Mouse (Mus musculus): Measurements from ENCODE around the gene Wdr45. TPM values are rescaled to one million over a fixed set of nuclear protein-coding genes. Genes with fewer than 3 reads are reported as not detected.
"Not testable (repeated sequence)": the region's sequence is repeated elsewhere in the genome, so short reads cannot be mapped to it uniquely, and the experiment has no call there.

The Wdr45 gene
- total RNA-seq (2021), result 10 to 100 TPM; 51.1 to 55.2 TPM

GRCm38 (mm10) chrX:7714135-7714899 is at the start of gene Wdr45:
Gene Wdr45 (plus strand): TSS chrX:7714333.
- peak; percentile 68 to 73 for DNase-seq (ENCODE audit: extremely low spot score in 1 of 2, low spot score in 1 of 2)

GRCm38 (mm10) chrX:7664791-7665190 is 49.3 kb upstream of the Wdr45 start:
- DNase-seq (ENCODE audit: extremely low spot score in 1 of 2, low spot score in 1 of 2), result no peak

DNA sequence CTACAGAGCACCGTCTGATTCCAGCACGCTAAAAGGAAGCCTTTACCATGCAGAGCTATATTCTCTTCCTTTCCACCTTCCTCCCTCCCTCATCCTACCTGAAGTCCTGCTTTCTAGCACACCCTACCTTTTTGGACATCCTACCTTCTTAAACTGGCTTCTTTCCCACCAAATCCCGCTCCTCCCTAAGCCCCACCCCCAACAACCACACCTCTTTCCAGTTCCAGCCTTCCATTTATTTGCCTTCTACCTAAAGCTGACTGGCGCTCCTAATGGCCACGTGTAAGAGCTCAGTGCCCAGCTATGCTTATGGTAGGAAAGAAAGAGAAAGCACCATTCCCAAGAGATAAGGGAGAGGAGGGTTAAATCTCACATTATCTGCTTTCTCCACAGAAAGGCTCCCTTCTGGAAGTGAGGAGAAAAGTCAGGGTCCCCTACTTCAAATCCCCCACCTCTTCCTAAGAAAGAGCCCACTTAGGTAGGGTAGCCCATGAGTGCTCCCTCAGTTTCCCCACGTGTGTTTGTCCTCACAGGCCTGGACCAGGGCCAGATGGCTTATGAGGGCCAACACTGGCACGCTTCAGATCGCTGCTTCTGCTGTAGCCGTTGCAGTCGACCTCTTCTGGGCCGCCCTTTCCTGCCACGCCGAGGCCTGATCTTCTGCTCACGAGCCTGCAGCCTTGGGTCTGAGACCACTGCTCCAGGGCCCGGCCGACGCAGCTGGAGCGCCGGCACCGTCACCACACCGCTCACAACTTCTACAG is 48.2 kb upstream of the Wdr45 start:
- DNase-seq (ENCODE audit: extremely low spot score in 1 of 2, low spot score in 1 of 2), result no peak

DNA sequence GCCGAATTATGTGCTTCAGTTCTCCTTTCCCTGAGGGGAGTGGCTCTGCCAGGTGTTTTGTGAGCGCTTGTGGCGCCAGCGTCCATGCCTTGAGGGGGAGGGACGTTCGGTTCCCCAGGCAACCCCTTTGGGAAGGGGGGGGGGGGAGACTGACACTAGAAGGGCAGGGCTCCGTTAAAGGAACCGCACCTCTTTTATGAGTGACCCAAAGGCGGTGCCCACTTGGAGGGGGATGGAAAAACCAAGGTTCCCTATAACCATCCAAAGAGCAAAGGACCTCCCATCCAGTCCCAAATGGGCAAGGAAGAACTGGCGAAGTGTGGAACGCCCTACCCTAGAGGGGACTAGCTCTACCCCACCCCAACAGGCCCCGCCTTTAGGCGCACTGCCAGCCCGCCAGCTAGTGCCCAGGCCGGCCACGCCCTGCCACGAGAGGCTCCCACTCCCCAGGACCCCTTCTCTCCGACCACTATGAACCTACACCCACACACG is 43.7 kb upstream of the Wdr45 start:
- DNase-seq (ENCODE audit: extremely low spot score in 1 of 2, low spot score in 1 of 2), result no peak

DNA sequence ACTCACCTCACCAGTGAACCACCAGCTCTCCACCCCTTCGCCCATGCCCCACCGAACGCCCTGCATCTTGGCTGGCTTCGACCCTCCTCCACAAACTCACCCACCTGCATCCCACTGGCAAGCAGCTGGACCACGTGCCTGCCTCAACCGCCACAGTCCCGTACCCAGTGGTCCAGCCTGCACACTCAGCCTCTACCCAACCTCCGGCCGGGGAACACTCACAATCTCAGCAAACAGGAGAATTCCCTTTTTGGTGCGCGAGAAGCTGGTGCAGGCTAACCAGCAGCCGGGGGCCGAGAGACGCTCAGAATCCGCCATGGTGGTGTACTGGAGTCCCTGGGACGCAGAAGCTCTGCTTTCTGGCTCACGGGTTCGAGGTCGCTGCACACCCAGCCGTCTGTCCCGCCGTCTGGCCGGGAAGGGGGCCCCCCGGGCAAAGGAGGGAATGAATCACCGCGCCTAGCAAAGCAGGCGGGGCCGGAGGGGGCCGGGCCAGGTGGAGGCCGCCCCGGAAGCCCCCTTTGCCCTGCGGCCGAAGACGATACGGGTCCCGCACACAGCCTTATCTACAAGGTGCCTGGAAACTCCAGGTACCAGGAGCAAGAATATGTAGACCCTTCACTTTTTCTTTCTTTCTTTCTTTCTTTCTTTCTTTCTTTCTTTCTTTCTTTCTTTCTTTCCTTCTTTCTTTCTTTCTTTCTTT is 43.1 kb upstream of the Wdr45 start, which contains the start of gene Plp2:
TSS of gene Plp2 (minus strand) at position 470 of the 703 bp plus-strand sequence.
- DNase-seq (ENCODE audit: extremely low spot score in 1 of 2, low spot score in 1 of 2), result no peak

DNA sequence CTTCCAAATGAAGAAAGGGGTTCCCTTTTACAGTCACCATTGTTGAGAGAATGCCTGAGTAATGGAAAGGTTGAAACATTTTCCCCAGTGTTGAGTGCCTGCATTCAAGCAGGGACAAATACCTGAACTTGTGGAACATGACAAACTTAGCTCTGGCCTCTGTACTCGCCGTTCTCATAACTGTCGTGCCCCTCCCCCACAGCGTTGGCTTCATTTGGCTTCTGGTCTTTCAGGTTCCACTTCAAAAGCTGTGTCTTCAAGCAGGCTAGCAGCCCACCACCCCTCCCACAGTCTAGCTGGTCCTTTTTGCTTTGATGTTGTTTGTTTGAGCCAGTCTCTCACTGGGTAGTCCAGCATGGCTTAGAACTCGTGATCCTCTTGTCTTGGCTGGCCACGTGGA is 41.4 kb upstream of the Wdr45 start:
- no peak for DNase-seq (ENCODE audit: extremely low spot score in 1 of 2, low spot score in 1 of 2)

GRCm38 (mm10) chrX:7673578-7674281 is 40.4 kb upstream of the Wdr45 start:
- no peak for DNase-seq (ENCODE audit: extremely low spot score in 1 of 2, low spot score in 1 of 2)

DNA sequence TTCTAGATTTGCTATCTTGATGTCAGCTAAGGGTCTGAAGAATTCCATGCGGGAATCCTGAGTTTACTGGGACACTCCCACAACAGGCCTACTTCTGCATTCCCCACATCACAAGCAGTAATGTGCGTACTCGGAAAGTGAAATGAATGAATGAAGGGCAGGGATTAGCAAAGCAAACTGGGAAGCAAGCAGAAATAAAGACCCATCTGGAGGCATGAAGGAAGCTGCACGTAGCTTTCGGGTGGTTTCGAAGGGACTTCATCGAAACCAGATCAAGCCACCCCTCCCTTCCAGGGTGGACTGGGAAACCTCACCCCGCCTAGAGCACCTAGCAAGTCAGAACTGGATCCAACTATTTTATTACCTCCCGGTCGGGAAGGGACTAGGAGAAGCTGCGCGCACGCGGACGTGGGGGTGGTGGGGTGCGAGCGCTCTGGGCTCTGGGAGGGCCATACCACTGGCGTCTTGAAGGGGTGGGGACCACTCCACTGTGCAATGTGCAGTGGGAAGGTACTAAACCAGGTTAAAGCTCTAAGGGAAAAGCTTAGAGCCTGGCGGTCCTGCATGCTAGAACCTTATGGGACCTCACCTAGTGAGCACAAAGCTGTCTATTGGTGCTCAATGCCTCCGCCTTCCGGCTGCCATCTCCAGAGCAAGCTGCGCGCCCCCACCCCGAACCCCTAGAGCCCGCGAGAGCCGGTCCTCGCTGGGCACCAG is 39.7 kb upstream of the Wdr45 start:
- peak in 1 of 2 experiments; percentile 25 for DNase-seq (ENCODE audit: extremely low spot score in 1 of 2, low spot score in 1 of 2)

DNA sequence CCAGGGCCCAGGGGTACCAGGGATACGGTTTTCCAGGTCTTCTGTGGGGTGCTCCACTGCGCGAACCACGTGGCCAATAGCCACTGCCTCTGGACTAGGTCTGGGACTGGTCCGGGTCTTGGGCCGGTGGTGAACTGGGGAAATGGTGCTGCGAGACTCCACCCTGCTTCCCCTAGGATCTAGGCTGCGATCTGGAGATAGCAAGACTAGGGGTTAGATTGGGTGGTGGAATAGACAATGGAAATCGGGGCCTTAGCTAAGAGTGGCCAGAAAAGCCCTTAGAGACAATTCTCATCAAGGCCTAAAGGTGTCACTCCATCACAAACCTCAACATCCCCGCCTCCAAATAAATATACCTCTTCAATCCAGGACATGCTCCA is 39.1 kb upstream of the Wdr45 start:
- DNase-seq (ENCODE audit: extremely low spot score in 1 of 2, low spot score in 1 of 2), result no peak

DNA sequence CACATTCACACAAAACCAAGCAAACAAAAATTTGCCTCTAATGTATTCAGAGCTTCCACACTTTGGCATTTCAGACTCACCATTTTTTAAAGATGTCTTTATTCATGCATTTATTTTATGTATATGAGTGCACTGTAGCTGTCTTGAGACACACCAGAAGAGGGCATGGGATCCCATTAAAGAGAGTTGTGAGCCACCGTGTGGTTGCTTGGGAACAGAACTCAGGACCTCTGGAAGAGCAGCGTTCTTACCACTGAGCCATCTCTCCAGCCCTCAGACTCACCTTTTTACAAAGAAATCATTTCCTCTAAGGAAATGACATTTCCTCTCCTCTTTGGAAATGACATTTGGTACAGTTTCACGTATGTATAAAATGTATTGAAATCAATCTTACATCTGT is 35.1 kb upstream of the Wdr45 start:
- DNase-seq (ENCODE audit: extremely low spot score in 1 of 2, low spot score in 1 of 2), result no peak

- peak; percentile 74 to 79 for DNase-seq (ENCODE audit: extremely low spot score in 1 of 2, low spot score in 1 of 2)
These were observed 34.6 kb upstream of the Wdr45 start for GRCm38 (mm10) chrX:7679405-7680056.

DNA sequence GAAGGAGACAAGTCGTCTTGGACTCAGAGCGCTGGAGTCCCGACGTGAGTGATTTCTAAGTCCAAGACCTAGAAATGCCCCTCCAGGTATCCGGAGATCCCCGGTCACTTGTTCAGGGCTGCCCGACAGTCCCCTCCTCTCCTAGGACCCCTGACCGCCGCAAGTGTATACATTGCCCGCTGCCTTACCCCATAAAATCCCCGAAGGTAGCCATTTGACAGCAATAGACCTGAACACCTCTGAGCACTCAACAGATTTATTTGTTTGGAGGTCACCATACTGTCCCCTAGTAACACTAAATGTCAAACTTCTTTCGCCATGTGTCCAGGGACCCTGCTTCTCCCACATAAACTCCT is 34.1 kb upstream of the Wdr45 start:
- no peak for DNase-seq (ENCODE audit: extremely low spot score in 1 of 2, low spot score in 1 of 2)

DNA sequence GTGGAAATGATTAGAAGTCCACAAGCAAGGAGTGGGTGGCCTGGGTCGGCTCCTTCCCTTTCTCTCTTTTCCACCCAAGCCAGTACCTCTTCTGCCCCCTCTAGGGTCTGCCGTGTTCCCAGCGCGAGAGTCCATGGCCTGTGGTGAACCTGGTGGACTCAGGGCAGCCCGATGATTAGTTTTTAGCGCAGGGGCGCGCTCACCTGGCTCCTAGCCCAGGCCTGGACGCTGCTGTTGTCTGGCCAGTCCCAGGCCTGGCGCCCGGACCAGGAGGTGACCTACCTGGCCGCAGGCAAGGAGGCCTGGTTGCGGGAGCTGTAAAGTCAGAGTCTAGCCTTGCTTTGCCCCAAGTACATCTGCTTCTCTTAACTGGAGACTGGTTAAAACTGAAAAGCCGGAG is 33.3 kb upstream of the Wdr45 start, which contains the start of gene Magix:
TSS of gene Magix (minus strand) at position 388 of the 400 bp plus-strand sequence.
- DNase-seq (ENCODE audit: extremely low spot score in 1 of 2, low spot score in 1 of 2), result no peak

DNA sequence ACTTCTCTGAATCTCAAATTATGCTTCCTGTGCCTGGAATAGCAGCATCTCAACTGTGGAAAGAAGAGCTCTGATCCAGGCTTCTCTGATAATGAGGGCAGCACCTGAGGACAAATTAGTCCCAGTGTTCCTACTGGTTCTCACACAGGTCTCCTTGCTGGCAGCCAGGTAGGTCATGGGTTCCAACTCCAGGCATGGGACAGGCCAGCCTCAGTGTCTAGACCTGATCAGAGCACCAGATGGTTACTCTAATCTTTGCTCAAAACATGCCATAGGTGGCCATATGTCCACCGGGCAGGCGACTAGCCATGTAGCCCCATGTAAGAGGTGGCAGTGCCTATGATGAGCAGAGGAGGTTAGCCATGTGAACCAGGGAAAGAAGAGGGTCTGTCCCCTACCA is 25.8 kb upstream of the Wdr45 start:
- DNase-seq (ENCODE audit: extremely low spot score in 1 of 2, low spot score in 1 of 2), result no peak

GRCm38 (mm10) chrX:7690486-7690885 is 23.6 kb upstream of the Wdr45 start:
- no peak for DNase-seq (ENCODE audit: extremely low spot score in 1 of 2, low spot score in 1 of 2)

GRCm38 (mm10) chrX:7692862-7693261 is 21.3 kb upstream of the Wdr45 start:
- no peak for DNase-seq (ENCODE audit: extremely low spot score in 1 of 2, low spot score in 1 of 2)

- no peak for DNase-seq (ENCODE audit: extremely low spot score in 1 of 2, low spot score in 1 of 2)
These were observed 17.6 kb upstream of the Wdr45 start for GRCm38 (mm10) chrX:7696520-7696919.

GRCm38 (mm10) chrX:7696954-7697381 is 17.2 kb upstream of the Wdr45 start, which contains the start of gene Gpkow:
Gene Gpkow (plus strand): TSS chrX:7697131.
- peak; percentile 43 to 55 for DNase-seq (ENCODE audit: extremely low spot score in 1 of 2, low spot score in 1 of 2)

GRCm38 (mm10) chrX:7713764-7714134 is 384 bp upstream of the Wdr45 start:
- not testable (repeated sequence) for DNase-seq (ENCODE audit: extremely low spot score in 1 of 2, low spot score in 1 of 2)
